Mouse (Mus musculus): ENCODE data around the gene Aurkaip1.

DNA sequence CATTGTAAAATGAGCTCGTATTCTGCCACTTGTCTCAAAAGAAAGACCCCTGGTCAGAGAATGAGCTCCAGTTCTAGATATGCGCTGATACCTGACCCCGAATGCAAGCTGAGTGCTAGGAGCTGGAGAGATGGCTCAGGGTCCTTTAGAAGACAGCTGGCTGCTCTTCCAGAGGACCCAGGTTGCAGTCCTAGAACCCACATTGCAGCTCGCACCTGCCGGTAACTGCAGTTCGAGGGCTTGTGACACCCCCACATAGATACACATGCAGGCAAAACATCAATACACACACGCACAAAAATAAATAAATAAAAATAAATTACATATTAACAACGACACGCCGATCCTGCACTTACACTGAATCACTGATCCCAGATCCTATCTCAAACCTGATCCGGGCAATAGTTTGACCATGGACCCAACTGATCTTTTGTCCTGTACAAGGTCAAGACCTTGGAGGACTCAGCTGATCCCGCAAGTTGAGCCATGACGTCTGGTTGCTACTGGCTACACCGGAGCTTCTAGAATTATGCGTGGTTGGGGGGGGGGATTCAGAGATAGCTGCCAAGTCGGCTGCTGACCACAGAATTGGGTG, 47.5 kb upstream of the Aurkaip1 start:
- TF ChIP-seq CTCF (IDR thresholded peaks at IDR 0.05; ENCODE audit: borderline replicate concordance, insufficient read depth, low read depth, low read length) (no peak), POLR2A (IDR thresholded peaks at IDR 0.05; ENCODE audit: borderline replicate concordance, insufficient read depth, low read length) (no peak)
